Mouse (Mus musculus) olfactory bulb, adult 2 months (tissue): Measurements from ENCODE around the gene Mical2. TPM values are rescaled to one million over a fixed set of nuclear protein-coding genes. Genes with fewer than 3 reads are reported as not detected.

ENCODE experiments used
- H3K27ac ChIP-seq: fragments of 200-500 bp; 2 replicates; pipeline ENCODE4 v1.5.1; 2012; ENCODE audit warnings: low read depth, low read length; ENCODE audit not compliant: insufficient read depth
- H3K4me1 ChIP-seq: fragments of 200-500 bp; 2 replicates; pipeline ENCODE4 v1.6.1; 2012; ENCODE audit warnings: low read length; ENCODE audit not compliant: control insufficient read depth, insufficient read depth
- H3K4me3 ChIP-seq: fragments of 200-500 bp; 2 replicates; pipeline ENCODE4 v1.5.1; 2012; ENCODE audit warnings: mild to moderate bottlenecking, low read depth, low read length, moderate library complexity; ENCODE audit not compliant: insufficient read depth
- CTCF ChIP-seq: fragments of 200-500 bp; IDR thresholded peaks from 2 replicates; pipeline ENCODE4 v1.5.1; 2012; ENCODE audit warnings: low read depth, mild to moderate bottlenecking, low read length, moderate library complexity; ENCODE audit not compliant: insufficient read depth
- POLR2A ChIP-seq: fragments of 200-500 bp; IDR thresholded peaks from 2 replicates; pipeline ENCODE4 v1.6.1; 2012; ENCODE audit warnings: mild to moderate bottlenecking, low read depth, low read length, moderate library complexity; ENCODE audit not compliant: insufficient read depth
- WGBS: fragments of 180-500 bp; shearing (Covaris S2); methylation state at CpG from one replicate; pipeline ENCODE4 v1.1.7; 2018; 5-methylcytosine and 5-hydroxymethylcytosine counted together
- polyA plus RNA-seq: library from polyadenylated mRNA; stranded (reverse); fragments of >200 nt; gene quantifications from 2 replicates; pipeline ENCODE4 v1.2.4, GENCODE M21; 2012; ENCODE audit warnings: low replicate concordance; ENCODE audit not compliant: missing spikeins, insufficient read depth, insufficient read length

The Mical2 gene
- polyA plus RNA-seq, 1 experiment: 155 TPM

GRCm38 (mm10) chr7:112416730-112417513 is 191.3 kb downstream of the Mical2 start:
- Histone ChIP-seq H3K4me1 (peaks cover 10% of the 10 kb centered on the region), H3K4me3 (no peak overlapping the region), H3K27ac (no peak overlapping the region)
- WGBS: 27% methylated on average over 7 of the region's 7 CpGs
- TF ChIP-seq CTCF: no peak
- TF ChIP-seq POLR2A: no peak

- TF ChIP-seq POLR2A: no peak
- no peak for TF ChIP-seq CTCF
- Histone ChIP-seq H3K4me1 (peaks cover 10% of the 10 kb centered on the region), H3K27ac (no peak overlapping the region), H3K4me3 (no peak overlapping the region)
- WGBS: 83% methylated on average over 4 of the region's 4 CpGs
Measured at GRCm38 (mm10) chr7:112417598-112417997, 191.9 kb downstream of the Mical2 start.

- H3K4me1 ChIP-seq: peaks cover 11% of the 10 kb centered on the region
- 94% methylated on average over 4 of the region's 4 CpGs for WGBS
- no peak overlapping the region for H3K27ac ChIP-seq
- H3K4me3 ChIP-seq: no peak overlapping the region
- TF ChIP-seq CTCF (no peak), POLR2A (no peak)
Measured at GRCm38 (mm10) chr7:112423438-112423837, 197.8 kb downstream of the Mical2 start.

GRCm38 (mm10) chr7:112426811-112427210 is 201.2 kb downstream of the Mical2 start:
- no peak overlapping the region for H3K27ac ChIP-seq

GRCm38 (mm10) chr7:112427357-112428157 is 201.9 kb downstream of the Mical2 start, which contains the start of gene Parva:
Parva (plus strand) TSS chr7:112427505.
- TF ChIP-seq POLR2A (no peak), CTCF (no peak)
- peaks cover 11% of the 10 kb centered on the region for H3K4me1 ChIP-seq
- WGBS: 2% methylated on average over 49 of the region's 49 CpGs
- peak within 1 kb of the TSS; percentile 87 for H3K4me3 ChIP-seq
- peak within 1 kb of the TSS; percentile 83 for H3K27ac ChIP-seq

More at GRCm38 (mm10) chr7:112426811-112427210, 201.2 kb downstream of the Mical2 start:
- Histone ChIP-seq H3K4me1 (peaks cover 11% of the 10 kb centered on the region), H3K4me3 (no peak overlapping the region)
- 70% methylated on average over 5 of the region's 5 CpGs for WGBS
- no peak for TF ChIP-seq POLR2A
- TF ChIP-seq CTCF: no peak

- Histone ChIP-seq H3K4me1 (peaks cover 11% of the 10 kb centered on the region), H3K4me3 (peak overlapping the region; percentile 87), H3K27ac (peak overlapping the region; percentile 83)
- TF ChIP-seq POLR2A: no peak
- no peak for TF ChIP-seq CTCF
- 2% methylated on average over 22 of the region's 22 CpGs for WGBS
Measured at GRCm38 (mm10) chr7:112428158-112428535, 202.5 kb downstream of the Mical2 start.

GRCm38 (mm10) chr7:112439846-112440245 is 214.2 kb downstream of the Mical2 start:
- Histone ChIP-seq H3K4me3 (no peak overlapping the region), H3K27ac (no peak overlapping the region), H3K4me1 (peaks cover 9% of the 10 kb centered on the region)
- WGBS: 87% methylated on average over 3 of the region's 3 CpGs
- no peak for TF ChIP-seq CTCF
- no peak for TF ChIP-seq POLR2A

- 56% methylated on average over 12 of the region's 12 CpGs for WGBS
- TF ChIP-seq CTCF (no peak), POLR2A (no peak)
- H3K27ac ChIP-seq: no peak overlapping the region
Measured at GRCm38 (mm10) chr7:112444152-112444984, 218.7 kb downstream of the Mical2 start.

GRCm38 (mm10) chr7:112444985-112445367 is 219.3 kb downstream of the Mical2 start:
- Histone ChIP-seq H3K27ac (no peak overlapping the region), H3K4me3 (no peak overlapping the region), H3K4me1 (peaks cover 10% of the 10 kb centered on the region)
- WGBS: 52% methylated on average over 9 of the region's 9 CpGs
- no peak for TF ChIP-seq POLR2A
- TF ChIP-seq CTCF: no peak

More at GRCm38 (mm10) chr7:112444152-112444984, 218.7 kb downstream of the Mical2 start:
- H3K4me1 ChIP-seq: peaks cover 10% of the 10 kb centered on the region
- no peak overlapping the region for H3K4me3 ChIP-seq
